Mouse (Mus musculus) kidney, adult 8-10 months (tissue): Measurements from ENCODE around the gene Gm10715.
"Not testable (repeated sequence)": the region's sequence is repeated elsewhere in the genome, so short reads cannot be mapped to it uniquely, and the experiment has no call there.

Experiments used
- DNase-seq, 2 experiments: peaks; one replicate each; pipeline ENCODE4 v3.0.0; 2022

The Gm10715 gene

GRCm38 (mm10) chr9:3036577-3036976, at the start of gene Gm10715:
Gene Gm10715 (plus strand): TSS chr9:3036877.
- DNase-seq = not testable (repeated sequence)

- peak in 1 of 2 experiments; percentile 2 for DNase-seq
These were observed 36.2 kb upstream of the Gm10715 start, which contains the start of gene Gm10722 for GRCm38 (mm10) chr9:3000445-3000972. Gene Gm10722 (plus strand): TSS chr9:3000922.

- DNase-seq = peak in 1 of 2 experiments; percentile 10
These were observed 35.7 kb upstream of the Gm10715 start for GRCm38 (mm10) chr9:3001006-3001405.

GRCm38 (mm10) chr9:3001948-3002659, 34.6 kb upstream of the Gm10715 start:
- DNase-seq = peak; percentile 82 to 98

- DNase-seq = not testable (repeated sequence)
These were observed 33.8 kb upstream of the Gm10715 start, which contains the start of gene Gm11168 for GRCm38 (mm10) chr9:3002794-3003396. Gene Gm11168 (plus strand): TSS chr9:3003346.

GRCm38 (mm10) chr9:3006179-3006578, 30.5 kb upstream of the Gm10715 start:
- DNase-seq = not testable (repeated sequence)

- DNase-seq = peak; percentile 94 to 95
These were observed 30.0 kb upstream of the Gm10715 start for GRCm38 (mm10) chr9:3006636-3007035.

- DNase-seq = not testable (repeated sequence)
These were observed 29.4 kb upstream of the Gm10715 start for GRCm38 (mm10) chr9:3007272-3007671.

- DNase-seq = not testable (repeated sequence)
These were observed 27.3 kb upstream of the Gm10715 start for GRCm38 (mm10) chr9:3009331-3009730.

GRCm38 (mm10) chr9:3012054-3012621, 24.5 kb upstream of the Gm10715 start:
- not testable (repeated sequence) for DNase-seq

GRCm38 (mm10) chr9:3012733-3013279, 23.9 kb upstream of the Gm10715 start, which contains the start of gene Gm10721:
Gene Gm10721 (plus strand): TSS chr9:3013140.
- not testable (repeated sequence) for DNase-seq

- not testable (repeated sequence) for DNase-seq
These were observed 21.3 kb upstream of the Gm10715 start, which contains the start of gene Gm10720 for GRCm38 (mm10) chr9:3015354-3015753. Gene Gm10720 (plus strand): TSS chr9:3015654.

- DNase-seq = not testable (repeated sequence)
These were observed 20.8 kb upstream of the Gm10715 start for GRCm38 (mm10) chr9:3015896-3016295.

- not testable (repeated sequence) for DNase-seq
These were observed 19.6 kb upstream of the Gm10715 start, which contains the start of gene Gm10719 for GRCm38 (mm10) chr9:3017108-3017507. Gene Gm10719 (plus strand): TSS chr9:3017408.

GRCm38 (mm10) chr9:3018944-3019343, 17.7 kb upstream of the Gm10715 start:
- DNase-seq = not testable (repeated sequence)

- peak in 1 of 2 experiments; percentile 36 for DNase-seq
These were observed 16.6 kb upstream of the Gm10715 start for GRCm38 (mm10) chr9:3019835-3020727.

GRCm38 (mm10) chr9:3022316-3023008, 14.2 kb upstream of the Gm10715 start:
- DNase-seq = peak; percentile 21 to 71

- peak; percentile 9 to 31 for DNase-seq
These were observed 13.2 kb upstream of the Gm10715 start, which contains the start of gene Gm10718 for GRCm38 (mm10) chr9:3023312-3023984. Gene Gm10718 (plus strand): TSS chr9:3023547.

- peak; percentile 94 to 96 for DNase-seq
These were observed 12.6 kb upstream of the Gm10715 start for GRCm38 (mm10) chr9:3023985-3024648.
